Mouse (Mus musculus): Measurements from ENCODE around the gene Galm. TPM values are rescaled to one million over a fixed set of nuclear protein-coding genes. Genes with fewer than 3 reads are reported as not detected.
"Not testable (repeated sequence)": the region's sequence is repeated elsewhere in the genome, so short reads cannot be mapped to it uniquely, and the experiment has no call there.

Galm gene
- total and polyA plus RNA-seq, 2 experiments from 2014 or later: 1.9 to 2.4 TPM

- Histone ChIP-seq H3K4me1 (ENCODE audit: insufficient read depth, low read length) (no peaks in the 10 kb centered on the region), H3K27ac (no peak overlapping the region), H3K9me3 (ENCODE audit: low read length) (no peaks in the 10 kb centered on the region), H3K4me3 (ENCODE audit: low read length) (no peak overlapping the region), H3K9ac (replicated peaks; ENCODE audit: low read length) (no peak overlapping the region), H3K36me3 (ENCODE audit: insufficient read depth, low read length) (no peaks in the 10 kb centered on the region), H3K4me2 (ENCODE audit: low read depth, low read length) (no peak overlapping the region), H3K27me3 (ENCODE audit: insufficient read depth, low read length) (no peaks in the 10 kb centered on the region)
- DNase-seq (ENCODE audit: low spot score): no peak
- no peak for TF ChIP-seq CTCF (IDR thresholded peaks at IDR 0.05; ENCODE audit: low read depth)
- 90% methylated on average over 3 of the region's 3 CpGs for WGBS
- no peak for ATAC-seq
Observed at GRCm38 (mm10) chr17:80175966-80176365, 48.7 kb downstream of the Galm start.

GRCm38 (mm10) chr17:80178846-80179245 is 51.6 kb downstream of the Galm start:
- ATAC-seq; H3K4me3 ChIP-seq (ENCODE audit: low read length); H3K4me2 ChIP-seq (ENCODE audit: low read depth, low read length): not testable (repeated sequence)

GRCm38 (mm10) chr17:80179959-80180358 is 52.7 kb downstream of the Galm start:
- Histone ChIP-seq H3K27me3 (ENCODE audit: insufficient read depth, low read length) (no peaks in the 10 kb centered on the region), H3K9me3 (ENCODE audit: low read length) (no peaks in the 10 kb centered on the region), H3K27ac (no peak overlapping the region), H3K9ac (replicated peaks; ENCODE audit: low read length) (no peak overlapping the region), H3K4me2 (ENCODE audit: low read depth, low read length) (no peak overlapping the region), H3K4me3 (ENCODE audit: low read length) (no peak overlapping the region), H3K36me3 (ENCODE audit: insufficient read depth, low read length) (no peaks in the 10 kb centered on the region), H3K4me1 (ENCODE audit: insufficient read depth, low read length) (no peaks in the 10 kb centered on the region)
- ATAC-seq (peak; percentile 89), DNase-seq (ENCODE audit: low spot score) (peak; percentile 91)
- TF ChIP-seq CTCF (IDR thresholded peaks at IDR 0.05; ENCODE audit: low read depth): peak; percentile 95
- WGBS: 0% methylated on average over 6 of the region's 6 CpGs

More at GRCm38 (mm10) chr17:80178846-80179245, 51.6 kb downstream of the Galm start:
- not testable (repeated sequence) for H3K36me3 ChIP-seq (ENCODE audit: insufficient read depth, low read length); H3K27me3 ChIP-seq (ENCODE audit: insufficient read depth, low read length); H3K27ac ChIP-seq; DNase-seq (ENCODE audit: low spot score); H3K9ac ChIP-seq (replicated peaks; ENCODE audit: low read length); H3K4me1 ChIP-seq (ENCODE audit: insufficient read depth, low read length); H3K9me3 ChIP-seq (ENCODE audit: low read length)
- 91% methylated on average over 3 of the region's 3 CpGs for WGBS

- Histone ChIP-seq H3K27me3 (ENCODE audit: insufficient read depth, low read length) (no peaks in the 10 kb centered on the region), H3K36me3 (ENCODE audit: insufficient read depth, low read length) (no peaks in the 10 kb centered on the region), H3K4me2 (ENCODE audit: low read depth, low read length) (no peak overlapping the region), H3K9me3 (ENCODE audit: low read length) (no peaks in the 10 kb centered on the region), H3K4me1 (ENCODE audit: insufficient read depth, low read length) (no peaks in the 10 kb centered on the region), H3K4me3 (ENCODE audit: low read length) (no peak overlapping the region), H3K9ac (replicated peaks; ENCODE audit: low read length) (no peak overlapping the region), H3K27ac (no peak overlapping the region)
- DNase-seq (ENCODE audit: low spot score) (no peak), ATAC-seq (peak; percentile 46; the same call in 1 of the 2 replicates)
- no peak for TF ChIP-seq CTCF (IDR thresholded peaks at IDR 0.05; ENCODE audit: low read depth)
Observed at GRCm38 (mm10) chr17:80180468-80180867, 53.2 kb downstream of the Galm start.

GRCm38 (mm10) chr17:80183615-80184014 is 56.3 kb downstream of the Galm start:
- no peak for DNase-seq (ENCODE audit: low spot score)
- H3K4me2 ChIP-seq (ENCODE audit: low read depth, low read length): no peak overlapping the region

GRCm38 (mm10) chr17:80193075-80193474 is 65.8 kb downstream of the Galm start:
- no peak overlapping the region for H3K4me2 ChIP-seq (ENCODE audit: low read depth, low read length)
- no peak overlapping the region for H3K27ac ChIP-seq
- H3K9ac ChIP-seq (replicated peaks; ENCODE audit: low read length): no peak overlapping the region
- DNase-seq (ENCODE audit: low spot score) (peak; percentile 79), ATAC-seq (no peak)
- H3K36me3 ChIP-seq (ENCODE audit: insufficient read depth, low read length): peaks cover 14% of the 10 kb centered on the region; the same call in 1 of the 2 replicates
- H3K4me3 ChIP-seq (ENCODE audit: low read length): no peak overlapping the region
- TF ChIP-seq CTCF (IDR thresholded peaks at IDR 0.05; ENCODE audit: low read depth): peak; percentile 63
- WGBS: 64% methylated on average over 5 of the region's 5 CpGs
- H3K4me1 ChIP-seq (ENCODE audit: insufficient read depth, low read length): no peaks in the 10 kb centered on the region
- H3K9me3 ChIP-seq (ENCODE audit: low read length): no peaks in the 10 kb centered on the region
- no peaks in the 10 kb centered on the region for H3K27me3 ChIP-seq (ENCODE audit: insufficient read depth, low read length)

More at GRCm38 (mm10) chr17:80183615-80184014, 56.3 kb downstream of the Galm start:
- no peak for ATAC-seq
- H3K27me3 ChIP-seq (ENCODE audit: insufficient read depth, low read length): no peaks in the 10 kb centered on the region
- no peak overlapping the region for H3K9ac ChIP-seq (replicated peaks; ENCODE audit: low read length)
- no peak for TF ChIP-seq CTCF (IDR thresholded peaks at IDR 0.05; ENCODE audit: low read depth)
- H3K27ac ChIP-seq: no peak overlapping the region
- 87% methylated on average over 10 of the region's 10 CpGs for WGBS
- no peak overlapping the region for H3K4me3 ChIP-seq (ENCODE audit: low read length)
- no peaks in the 10 kb centered on the region for H3K9me3 ChIP-seq (ENCODE audit: low read length)
- H3K36me3 ChIP-seq (ENCODE audit: insufficient read depth, low read length): no peaks in the 10 kb centered on the region
- no peaks in the 10 kb centered on the region for H3K4me1 ChIP-seq (ENCODE audit: insufficient read depth, low read length)

- 0 out of 2 replicates have a peak, but pooled peaks have one; percentile 35 for ATAC-seq
- no peak overlapping the region for H3K4me2 ChIP-seq (ENCODE audit: low read depth, low read length)
- H3K27me3 ChIP-seq (ENCODE audit: insufficient read depth, low read length): no peaks in the 10 kb centered on the region
- H3K36me3 ChIP-seq (ENCODE audit: insufficient read depth, low read length): peaks cover 30% of the 10 kb centered on the region
- H3K9me3 ChIP-seq (ENCODE audit: low read length): no peaks in the 10 kb centered on the region
- H3K4me3 ChIP-seq (ENCODE audit: low read length): no peak overlapping the region
- no peak for DNase-seq (ENCODE audit: low spot score)
- H3K27ac ChIP-seq: no peak overlapping the region
- WGBS: 95% methylated on average over 3 of the region's 3 CpGs
- TF ChIP-seq CTCF (IDR thresholded peaks at IDR 0.05; ENCODE audit: low read depth): no peak
- H3K4me1 ChIP-seq (ENCODE audit: insufficient read depth, low read length): no peaks in the 10 kb centered on the region
- H3K9ac ChIP-seq (replicated peaks; ENCODE audit: low read length): no peak overlapping the region
Observed at GRCm38 (mm10) chr17:80199160-80199778, 72.0 kb downstream of the Galm start.

Data from hindbrain, postnatal 0 days (tissue).